Comparison of ENCODE assay signal across 16 mouse cellular contexts in genomic region chr4:29119480-29120153, GRCm38 (mm10).
DNase-seq lines count a peak whose midpoint lies in the region; ATAC-seq and TF ChIP-seq lines count a peak whose summit lies in the region.
"Had no signal": no experiment of that assay in that cellular context is flagged by ENCODE, and none has a peak within 500 bp of the region (broad histone marks: within the 10 kb centered on the region; RNA-seq: fewer than 3 reads in every experiment).

No protein-coding gene starts in this region.

- WGBS in hindbrain, embryonic 10.5 days, result 43% methylated on average over 9 of the region's 9 CpGs
- WGBS in hindbrain, postnatal 0 days, result 44% methylated on average over 9 of the region's 9 CpGs
- WGBS in midbrain, embryonic 11.5 days, result 20% methylated on average over 9 of the region's 9 CpGs
- WGBS in midbrain, embryonic 16.5 days, result 19% methylated on average over 9 of the region's 9 CpGs
- WGBS in midbrain, embryonic 13.5 days, result 15% methylated on average over 9 of the region's 9 CpGs
- 74% methylated on average over 9 of the region's 9 CpGs for WGBS in liver, postnatal 0 days (ENCODE audit: insufficient replicate concordance)

- no peak for ATAC-seq in hindbrain, postnatal 0 days
- ATAC-seq in midbrain, embryonic 11.5 days (ENCODE audit: low FRiP score), result peak; percentile 96
- no peak for ATAC-seq in midbrain, embryonic 16.5 days
- ATAC-seq in midbrain, embryonic 13.5 days, result peak; percentile 79
- no peak for ATAC-seq in liver, postnatal 0 days

- TF ChIP-seq EP300 in liver, postnatal 0 days (IDR thresholded peaks at IDR 0.05; ENCODE audit: low read depth), result no peak

- H3K27me3 ChIP-seq in hindbrain, embryonic 10.5 days (ENCODE audit: insufficient read depth, poor library complexity, severe bottlenecking), result no peaks in the 10 kb centered on the region; the same call in 1 of the 2 replicates
- H3K27me3 ChIP-seq in hindbrain, postnatal 0 days (ENCODE audit: insufficient read depth, low read length), result no peaks in the 10 kb centered on the region
- H3K27me3 ChIP-seq in midbrain, embryonic 11.5 days (ENCODE audit: control insufficient read depth, insufficient read depth, low read length), result peaks cover 45% of the 10 kb centered on the region
- peaks cover 6% of the 10 kb centered on the region for H3K27me3 ChIP-seq in midbrain, embryonic 16.5 days (ENCODE audit: control insufficient read depth, insufficient read depth, low read depth, low read length)
- H3K27me3 ChIP-seq in midbrain, embryonic 13.5 days, result peaks cover 63% of the 10 kb centered on the region
- H3K27me3 ChIP-seq in liver, postnatal 0 days (ENCODE audit: insufficient read depth, low read length), result no peaks in the 10 kb centered on the region
- H3K27me3 ChIP-seq: heart, embryonic 15.5 days; megakaryocyte, embryonic 14.5 days had no signal

- H3K9me3 ChIP-seq in hindbrain, embryonic 10.5 days, result no peaks in the 10 kb centered on the region
- H3K9me3 ChIP-seq in hindbrain, postnatal 0 days (ENCODE audit: low read length), result no peaks in the 10 kb centered on the region
- H3K9me3 ChIP-seq in midbrain, embryonic 11.5 days (ENCODE audit: control insufficient read depth, low read length), result no peaks in the 10 kb centered on the region
- no peaks in the 10 kb centered on the region for H3K9me3 ChIP-seq in midbrain, embryonic 16.5 days (replicated peaks; ENCODE audit: control insufficient read depth, low read length, poor library complexity, severe bottlenecking)
- H3K9me3 ChIP-seq in midbrain, embryonic 13.5 days, result no peaks in the 10 kb centered on the region
- H3K9me3 ChIP-seq in liver, postnatal 0 days (ENCODE audit: low read length), result no peaks in the 10 kb centered on the region
- H3K9me3 ChIP-seq: heart, embryonic 15.5 days had no signal

- no peak overlapping the region for H3K4me2 ChIP-seq in hindbrain, postnatal 0 days (ENCODE audit: low read depth, low read length)
- no peak overlapping the region for H3K4me2 ChIP-seq in midbrain, embryonic 11.5 days
- H3K4me2 ChIP-seq in midbrain, embryonic 16.5 days (ENCODE audit: low read length), result no peak overlapping the region
- H3K4me2 ChIP-seq in midbrain, embryonic 13.5 days (replicated peaks), result no peak overlapping the region
- H3K4me2 ChIP-seq in liver, postnatal 0 days (ENCODE audit: low read depth, low read length), result no peak overlapping the region
- H3K4me2 ChIP-seq: heart, embryonic 15.5 days had no signal

- H3K9ac ChIP-seq in hindbrain, postnatal 0 days (replicated peaks; ENCODE audit: low read length), result no peak overlapping the region
- H3K9ac ChIP-seq in midbrain, embryonic 11.5 days (ENCODE audit: low read length), result no peak overlapping the region
- H3K9ac ChIP-seq in midbrain, embryonic 16.5 days (ENCODE audit: low read depth, low read length), result no peak overlapping the region
- H3K9ac ChIP-seq in midbrain, embryonic 13.5 days (replicated peaks), result no peak overlapping the region
- no peak overlapping the region for H3K9ac ChIP-seq in liver, postnatal 0 days (replicated peaks)
- H3K9ac ChIP-seq: heart, embryonic 15.5 days had no signal

- no peaks in the 10 kb centered on the region for H3K36me3 ChIP-seq in hindbrain, embryonic 10.5 days
- H3K36me3 ChIP-seq in hindbrain, postnatal 0 days (ENCODE audit: insufficient read depth, low read length), result no peaks in the 10 kb centered on the region
- H3K36me3 ChIP-seq in midbrain, embryonic 11.5 days (ENCODE audit: control insufficient read depth, insufficient read depth, low read length), result no peaks in the 10 kb centered on the region
- no peaks in the 10 kb centered on the region for H3K36me3 ChIP-seq in midbrain, embryonic 16.5 days (ENCODE audit: control insufficient read depth, insufficient read depth, low read length)
- H3K36me3 ChIP-seq in midbrain, embryonic 13.5 days, result no peaks in the 10 kb centered on the region
- no peaks in the 10 kb centered on the region for H3K36me3 ChIP-seq in liver, postnatal 0 days (replicated peaks; ENCODE audit: insufficient read depth, low read length)
- H3K36me3 ChIP-seq: heart, embryonic 15.5 days had no signal

- no peak overlapping the region for H3K4me3 ChIP-seq in hindbrain, embryonic 10.5 days
- H3K4me3 ChIP-seq in hindbrain, postnatal 0 days (ENCODE audit: low read length), result no peak overlapping the region
- no peak overlapping the region for H3K4me3 ChIP-seq in midbrain, embryonic 11.5 days (ENCODE audit: low read depth, low read length)
- H3K4me3 ChIP-seq in midbrain, embryonic 16.5 days (ENCODE audit: low read depth, low read length), result no peak overlapping the region
- no peak overlapping the region for H3K4me3 ChIP-seq in midbrain, embryonic 13.5 days (replicated peaks)
- no peak overlapping the region for H3K4me3 ChIP-seq in liver, postnatal 0 days (ENCODE audit: low read depth, low read length)
- H3K4me3 ChIP-seq: heart, adult 2 months; heart, embryonic 15.5 days; megakaryocyte, embryonic 14.5 days had no signal

- peak overlapping the region; percentile 63; the same call in 1 of the 2 replicates for H3K27ac ChIP-seq in hindbrain, embryonic 10.5 days
- H3K27ac ChIP-seq in hindbrain, postnatal 0 days, result no peak overlapping the region
- no peak overlapping the region; the same call in 1 of the 2 replicates for H3K27ac ChIP-seq in midbrain, embryonic 11.5 days (ENCODE audit: low read depth, low read length)
- no peak overlapping the region for H3K27ac ChIP-seq in midbrain, embryonic 16.5 days (ENCODE audit: low read length)
- H3K27ac ChIP-seq in midbrain, embryonic 13.5 days, result no peak overlapping the region
- H3K27ac ChIP-seq in liver, postnatal 0 days (ENCODE audit: low read depth), result no peak overlapping the region
- H3K27ac ChIP-seq: heart, adult 2 months had no signal

- no peak for TF ChIP-seq CTCF in hindbrain, postnatal 0 days (IDR thresholded peaks at IDR 0.05; ENCODE audit: low read depth)
- no peak for TF ChIP-seq CTCF in liver, postnatal 0 days (IDR thresholded peaks at IDR 0.05; ENCODE audit: low read depth)

- DNase-seq in hindbrain, embryonic 10.5 days (ENCODE audit: low spot score), result peak; percentile 15
- DNase-seq in hindbrain, postnatal 0 days (ENCODE audit: low spot score), result no peak
- DNase-seq in midbrain, embryonic 11.5 days (ENCODE audit: low spot score, missing footprints), result peak; percentile 92
- DNase-seq in embryo, embryonic 9.5 days (ENCODE audit: extremely low spot score), result peak; percentile 33
- no peak for DNase-seq in liver, postnatal 0 days
- no peak for DNase-seq in spleen, adult 12 weeks (ENCODE audit: low spot score)
- DNase-seq: B cell, adult 2 months; cerebellum, adult 9-10 months; heart, adult 2 months; layer of hippocampus, postnatal 36 days; right cerebral cortex, postnatal 25 days; thymus, postnatal 25 days had no signal

- H3K4me1 ChIP-seq in hindbrain, embryonic 10.5 days (replicated peaks), result peaks cover 15% of the 10 kb centered on the region
- peaks cover 4% of the 10 kb centered on the region; the same call in 1 of the 2 replicates for H3K4me1 ChIP-seq in hindbrain, postnatal 0 days (ENCODE audit: insufficient read depth, low read length)
- peaks cover 10% of the 10 kb centered on the region for H3K4me1 ChIP-seq in midbrain, embryonic 11.5 days (ENCODE audit: control insufficient read depth, insufficient read depth, low read length)
- no peaks in the 10 kb centered on the region for H3K4me1 ChIP-seq in midbrain, embryonic 16.5 days (ENCODE audit: control insufficient read depth, insufficient read depth, low read length)
- H3K4me1 ChIP-seq in midbrain, embryonic 13.5 days (replicated peaks), result peaks cover 18% of the 10 kb centered on the region; the same call in 1 of the 2 replicates
- no peaks in the 10 kb centered on the region for H3K4me1 ChIP-seq in liver, postnatal 0 days (ENCODE audit: insufficient read depth)
- H3K4me1 ChIP-seq: megakaryocyte, embryonic 14.5 days had no signal

Comparison
In these comparisons a context has a peak if more than half of its experiments do, and no peak if none do; other contexts are left out.
1. DNase-seq: peak in hindbrain, embryonic 10.5 days (single experiment), midbrain, embryonic 11.5 days (single experiment) and embryo, embryonic 9.5 days (single experiment); none in hindbrain, postnatal 0 days (single experiment), liver, postnatal 0 days (single experiment) and spleen, adult 12 weeks (single experiment).
2. ATAC-seq: peak in midbrain, embryonic 11.5 days (single experiment) and midbrain, embryonic 13.5 days (single experiment); none in hindbrain, postnatal 0 days (single experiment), midbrain, embryonic 16.5 days (single experiment) and liver, postnatal 0 days (single experiment).